Mouse (Mus musculus): ENCODE data around the gene Prss56.

Gene Prss56

GRCm38 (mm10) chr1:87185526-87185925 is 2.4 kb downstream of the Prss56 start:
- DNase-seq (ENCODE audit: low read depth, low spot score): no peak

- no peak for DNase-seq (ENCODE audit: low read depth, low spot score)
Measured at GRCm38 (mm10) chr1:87186261-87187036, 3.3 kb downstream of the Prss56 start.

GRCm38 (mm10) chr1:87187037-87187355 is 3.9 kb downstream of the Prss56 start:
- no peak for DNase-seq (ENCODE audit: low read depth, low spot score)

- no peak for DNase-seq (ENCODE audit: low read depth, low spot score)
Measured at GRCm38 (mm10) chr1:87190429-87190828, 7.3 kb downstream of the Prss56 start, which contains the start of gene Chrnd. Gene Chrnd (plus strand): TSS chr1:87190607.

- no peak for DNase-seq (ENCODE audit: low read depth, low spot score)
Measured at GRCm38 (mm10) chr1:87197296-87197695, 14.2 kb downstream of the Prss56 start.

GRCm38 (mm10) chr1:87198119-87199065 is 15.3 kb downstream of the Prss56 start:
- no peak for DNase-seq (ENCODE audit: low read depth, low spot score)

- DNase-seq (ENCODE audit: low read depth, low spot score): no peak
Measured at GRCm38 (mm10) chr1:87200811-87201210, 17.7 kb downstream of the Prss56 start.

- no peak for DNase-seq (ENCODE audit: low read depth, low spot score)
Measured at GRCm38 (mm10) chr1:87201848-87202247, 18.7 kb downstream of the Prss56 start.

- no peak for DNase-seq (ENCODE audit: low read depth, low spot score)
Measured at GRCm38 (mm10) chr1:87203779-87204178, 20.7 kb downstream of the Prss56 start.

GRCm38 (mm10) chr1:87204465-87204864 is 21.4 kb downstream of the Prss56 start, which contains the start of gene Chrng:
Gene Chrng (plus strand): TSS chr1:87204657.
- DNase-seq (ENCODE audit: low read depth, low spot score): no peak

GRCm38 (mm10) chr1:87205038-87205437 is 21.9 kb downstream of the Prss56 start:
- no peak for DNase-seq (ENCODE audit: low read depth, low spot score)

GRCm38 (mm10) chr1:87205502-87205901 is 22.4 kb downstream of the Prss56 start:
- DNase-seq (ENCODE audit: low read depth, low spot score): no peak

GRCm38 (mm10) chr1:87206339-87206738 is 23.2 kb downstream of the Prss56 start:
- no peak for DNase-seq (ENCODE audit: low read depth, low spot score)

- no peak for DNase-seq (ENCODE audit: low read depth, low spot score)
Measured at GRCm38 (mm10) chr1:87211431-87211830, 28.3 kb downstream of the Prss56 start.

- DNase-seq (ENCODE audit: low read depth, low spot score): peak; percentile 87
Measured at GRCm38 (mm10) chr1:87213735-87214704, 30.9 kb downstream of the Prss56 start, which contains the start of gene Eif4e2. Gene Eif4e2 (plus strand): TSS chr1:87213914.

GRCm38 (mm10) chr1:87214748-87215147 is 31.6 kb downstream of the Prss56 start:
- no peak for DNase-seq (ENCODE audit: low read depth, low spot score)

GRCm38 (mm10) chr1:87217938-87218337 is 34.8 kb downstream of the Prss56 start:
- DNase-seq (ENCODE audit: low read depth, low spot score): no peak

GRCm38 (mm10) chr1:87225739-87226138 is 42.6 kb downstream of the Prss56 start:
- DNase-seq (ENCODE audit: low read depth, low spot score): no peak

GRCm38 (mm10) chr1:87226409-87227159 is 43.5 kb downstream of the Prss56 start:
- DNase-seq (ENCODE audit: low read depth, low spot score): peak; percentile 45

- DNase-seq (ENCODE audit: low read depth, low spot score): no peak
Measured at GRCm38 (mm10) chr1:87227160-87227550, 44.0 kb downstream of the Prss56 start.

Data from WW6 (cell line).